Mouse (Mus musculus): ENCODE data around the gene Hip1r. TPM values are rescaled to one million over a fixed set of nuclear protein-coding genes. Genes with fewer than 3 reads are reported as not detected.
A peak's percentile ranks its signal among the peaks of the same experiment; 100 is the strongest.

The Hip1r gene
- polyA plus RNA-seq, 1 experiment = 18.3 TPM

DNA sequence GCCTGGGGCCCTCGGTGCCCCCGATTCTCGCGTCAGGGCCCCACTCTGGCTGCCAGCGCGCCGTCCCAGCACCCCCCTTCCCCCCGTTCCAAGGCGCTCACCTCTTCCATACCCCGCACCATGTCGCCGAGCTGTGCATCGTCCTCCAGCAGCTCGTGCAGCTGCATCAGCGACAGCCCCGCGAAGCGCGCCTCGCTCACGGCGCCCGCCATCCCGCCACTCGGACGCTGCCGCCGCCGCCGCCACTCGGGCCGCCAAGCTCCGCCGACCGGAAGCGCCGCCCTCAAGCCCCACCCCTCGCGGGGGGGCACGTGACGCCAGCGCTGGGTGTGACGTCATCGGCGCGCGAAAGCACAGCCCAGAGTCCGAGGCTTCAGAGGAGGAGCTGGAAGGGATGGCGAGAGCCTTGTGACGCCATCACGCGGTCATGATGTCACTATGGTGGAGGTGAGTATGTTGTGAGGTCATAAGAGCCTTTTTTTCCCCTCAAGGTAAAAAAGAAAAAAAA is 58.6 kb downstream of the Hip1r start, which contains the start of gene Vps37b:
TSS of gene Vps37b (minus strand) at position 270 of the 508 bp plus-strand sequence.
- peak; percentile 91 for DNase-seq
- peak within 1 kb of the TSS; percentile 90 for H3K4me3 ChIP-seq (ENCODE audit: insufficient read depth, low read depth, low read length)
- H3K27me3 ChIP-seq (replicated peaks; ENCODE audit: control insufficient read depth, insufficient read depth, low read length) = no peaks in the 10 kb centered on the region
- H3K4me1 ChIP-seq (ENCODE audit: control insufficient read depth, insufficient read depth, low read length) = peaks cover 14% of the 10 kb centered on the region; the same call in 1 of the 2 replicates
- H3K36me3 ChIP-seq (ENCODE audit: control insufficient read depth, insufficient read depth, low read length) = no peaks in the 10 kb centered on the region
- H3K27ac ChIP-seq (ENCODE audit: insufficient read depth, low read depth, low read length) = peak within 1 kb of the TSS; percentile 57
- WGBS = under 1% methylated on average over 52 of the region's 52 CpGs
- TF ChIP-seq POLR2A (IDR thresholded peaks at IDR 0.05; ENCODE audit: low read depth, low read length) (peak; percentile 70), CTCF (conservative IDR thresholded peaks at IDR 0.05; ENCODE audit: insufficient read depth, insufficient read length, low read depth, low read length) (no peak)

DNA sequence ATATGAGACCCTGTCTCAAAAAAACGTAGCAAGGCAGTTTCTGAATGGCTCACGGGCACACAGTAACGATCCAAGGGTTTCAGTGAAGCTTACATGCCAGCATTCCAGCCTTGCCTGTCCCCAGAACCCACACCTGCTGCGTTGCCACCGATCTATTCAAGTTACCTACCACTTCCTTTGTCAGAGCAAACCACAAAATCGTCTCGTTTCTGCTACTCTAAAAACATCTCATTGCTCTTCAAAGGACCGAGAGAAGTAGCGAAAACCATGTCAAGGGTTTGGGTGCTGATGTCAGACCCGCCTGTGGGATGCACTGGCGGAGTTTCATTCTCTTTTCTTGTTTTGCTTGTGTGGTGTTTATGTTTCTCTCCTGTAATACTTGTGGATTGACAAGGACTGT is 61.0 kb downstream of the Hip1r start:
- TF ChIP-seq POLR2A (IDR thresholded peaks at IDR 0.05; ENCODE audit: low read depth, low read length) (no peak), CTCF (conservative IDR thresholded peaks at IDR 0.05; ENCODE audit: insufficient read depth, insufficient read length, low read depth, low read length) (no peak)
- H3K4me1 ChIP-seq (ENCODE audit: control insufficient read depth, insufficient read depth, low read length) = peaks cover 3% of the 10 kb centered on the region; the same call in 1 of the 2 replicates

DNA sequence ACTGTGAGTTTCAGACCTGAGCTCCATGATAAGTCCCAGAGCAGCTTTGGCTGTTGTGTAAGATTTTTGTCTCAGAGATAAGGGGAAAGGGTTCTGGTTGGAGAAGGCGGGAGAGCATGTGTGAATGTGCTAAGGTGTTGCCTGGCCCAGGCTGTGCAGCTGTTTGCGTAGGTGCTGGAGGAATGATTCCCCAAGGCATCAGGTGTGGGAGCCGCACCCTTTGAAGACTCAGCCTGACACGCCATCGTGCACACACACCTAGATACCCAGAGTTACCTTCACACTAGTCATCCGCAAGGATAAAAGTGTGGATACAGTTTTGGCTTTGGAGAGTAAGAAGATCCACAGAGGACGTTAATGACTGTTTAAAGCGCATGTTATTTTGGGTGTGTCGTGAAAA is 62.0 kb downstream of the Hip1r start:
- Histone ChIP-seq H3K27me3 (replicated peaks; ENCODE audit: control insufficient read depth, insufficient read depth, low read length) (no peaks in the 10 kb centered on the region), H3K27ac (ENCODE audit: insufficient read depth, low read depth, low read length) (no peak overlapping the region), H3K36me3 (ENCODE audit: control insufficient read depth, insufficient read depth, low read length) (no peaks in the 10 kb centered on the region), H3K4me1 (ENCODE audit: control insufficient read depth, insufficient read depth, low read length) (peaks cover 3% of the 10 kb centered on the region; the same call in 1 of the 2 replicates), H3K4me3 (ENCODE audit: insufficient read depth, low read depth, low read length) (no peak overlapping the region)
- WGBS = 85% methylated on average over 9 of the region's 9 CpGs
- TF ChIP-seq POLR2A (IDR thresholded peaks at IDR 0.05; ENCODE audit: low read depth, low read length) = no peak
- no peak for TF ChIP-seq CTCF (conservative IDR thresholded peaks at IDR 0.05; ENCODE audit: insufficient read depth, insufficient read length, low read depth, low read length)
- DNase-seq = no peak

More for the DNA sequence above, 61.0 kb downstream of the Hip1r start:
- Histone ChIP-seq H3K4me3 (ENCODE audit: insufficient read depth, low read depth, low read length) (no peak overlapping the region), H3K27me3 (replicated peaks; ENCODE audit: control insufficient read depth, insufficient read depth, low read length) (no peaks in the 10 kb centered on the region), H3K27ac (ENCODE audit: insufficient read depth, low read depth, low read length) (no peak overlapping the region), H3K36me3 (ENCODE audit: control insufficient read depth, insufficient read depth, low read length) (no peaks in the 10 kb centered on the region)
- DNase-seq = no peak
- WGBS = 77% methylated on average over 11 of the region's 11 CpGs

DNA sequence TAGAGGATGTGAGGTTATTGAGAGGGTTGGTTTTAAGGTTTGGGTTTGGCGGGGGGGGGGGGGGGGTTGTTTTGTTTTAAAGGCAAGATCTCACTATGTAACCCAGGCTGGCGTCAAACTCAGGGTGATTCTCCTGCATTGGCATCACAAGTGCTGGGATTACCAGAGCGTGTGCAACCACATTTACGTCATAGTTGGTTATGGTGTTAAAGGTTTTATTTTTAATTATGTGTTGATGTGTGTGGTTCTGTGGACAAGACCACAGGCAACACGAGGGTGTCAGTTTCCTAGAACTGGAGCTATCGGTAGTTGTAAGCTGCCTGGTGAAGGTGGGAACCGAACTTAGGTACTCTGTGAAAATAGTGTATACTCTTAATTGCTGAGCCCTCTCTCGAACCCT is 62.4 kb downstream of the Hip1r start:
- Histone ChIP-seq H3K4me1 (ENCODE audit: control insufficient read depth, insufficient read depth, low read length) (peaks cover 3% of the 10 kb centered on the region; the same call in 1 of the 2 replicates), H3K27ac (ENCODE audit: insufficient read depth, low read depth, low read length) (no peak overlapping the region), H3K27me3 (replicated peaks; ENCODE audit: control insufficient read depth, insufficient read depth, low read length) (no peaks in the 10 kb centered on the region), H3K4me3 (ENCODE audit: insufficient read depth, low read depth, low read length) (no peak overlapping the region), H3K36me3 (ENCODE audit: control insufficient read depth, insufficient read depth, low read length) (no peaks in the 10 kb centered on the region)
- no peak for DNase-seq
- 79% methylated on average over 8 of the region's 8 CpGs for WGBS
- TF ChIP-seq POLR2A (IDR thresholded peaks at IDR 0.05; ENCODE audit: low read depth, low read length) (no peak), CTCF (conservative IDR thresholded peaks at IDR 0.05; ENCODE audit: insufficient read depth, insufficient read length, low read depth, low read length) (no peak)

DNA sequence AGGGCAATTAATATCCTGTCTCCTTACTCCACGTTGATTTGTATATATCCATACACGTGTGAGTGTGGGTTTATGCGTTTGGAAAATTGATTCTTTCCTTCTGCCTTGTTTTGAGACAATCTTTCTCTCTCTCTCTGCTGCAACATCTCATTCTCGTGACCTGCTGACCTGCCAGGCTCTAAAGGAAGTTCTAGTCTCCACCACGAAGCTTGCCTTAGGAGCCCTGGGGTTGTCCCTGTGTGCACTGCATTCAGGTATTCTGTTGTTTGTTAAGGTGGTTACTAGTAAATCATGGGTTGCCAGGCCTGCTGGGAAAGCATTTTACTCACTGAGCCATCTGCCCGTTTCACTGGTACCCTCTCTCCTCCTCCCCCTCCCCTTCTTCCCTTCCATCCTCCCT is 62.9 kb downstream of the Hip1r start:
- Histone ChIP-seq H3K4me1 (ENCODE audit: control insufficient read depth, insufficient read depth, low read length) (no peaks in the 10 kb centered on the region; the same call in 1 of the 2 replicates), H3K4me3 (ENCODE audit: insufficient read depth, low read depth, low read length) (no peak overlapping the region), H3K27ac (ENCODE audit: insufficient read depth, low read depth, low read length) (no peak overlapping the region), H3K27me3 (replicated peaks; ENCODE audit: control insufficient read depth, insufficient read depth, low read length) (no peaks in the 10 kb centered on the region), H3K36me3 (ENCODE audit: control insufficient read depth, insufficient read depth, low read length) (no peaks in the 10 kb centered on the region)
- TF ChIP-seq POLR2A (IDR thresholded peaks at IDR 0.05; ENCODE audit: low read depth, low read length) (no peak), CTCF (conservative IDR thresholded peaks at IDR 0.05; ENCODE audit: insufficient read depth, insufficient read length, low read depth, low read length) (no peak)
- no peak for DNase-seq
- 51% methylated on average over 6 of the region's 6 CpGs for WGBS

DNA sequence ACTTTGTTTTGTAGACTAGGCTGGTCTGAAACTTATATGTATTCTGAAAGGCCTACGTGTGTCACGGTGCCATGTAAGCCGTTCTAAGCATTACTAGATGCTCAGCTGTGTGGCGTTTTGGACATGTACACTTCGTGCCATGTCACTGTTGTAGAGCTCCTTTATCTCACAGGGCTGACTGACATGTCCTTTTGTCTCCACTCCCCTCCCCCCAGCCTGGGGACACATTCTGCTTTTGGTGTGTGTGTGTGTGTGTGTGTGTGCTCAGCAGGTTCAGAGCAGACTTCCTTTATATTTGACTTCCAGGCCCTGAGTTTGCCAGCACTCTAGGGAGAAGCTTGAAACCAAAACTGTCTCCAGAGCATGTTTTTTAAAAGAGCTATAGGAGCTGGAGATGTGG is 63.4 kb downstream of the Hip1r start:
- H3K36me3 ChIP-seq (ENCODE audit: control insufficient read depth, insufficient read depth, low read length) = no peaks in the 10 kb centered on the region
- 85% methylated on average over 5 of the region's 5 CpGs for WGBS
- no peaks in the 10 kb centered on the region for H3K27me3 ChIP-seq (replicated peaks; ENCODE audit: control insufficient read depth, insufficient read depth, low read length)
- H3K4me3 ChIP-seq (ENCODE audit: insufficient read depth, low read depth, low read length) = no peak overlapping the region
- TF ChIP-seq CTCF (conservative IDR thresholded peaks at IDR 0.05; ENCODE audit: insufficient read depth, insufficient read length, low read depth, low read length) (no peak), POLR2A (IDR thresholded peaks at IDR 0.05; ENCODE audit: low read depth, low read length) (no peak)
- no peak overlapping the region for H3K27ac ChIP-seq (ENCODE audit: insufficient read depth, low read depth, low read length)
- no peak for DNase-seq
- no peaks in the 10 kb centered on the region; the same call in 1 of the 2 replicates for H3K4me1 ChIP-seq (ENCODE audit: control insufficient read depth, insufficient read depth, low read length)

DNA sequence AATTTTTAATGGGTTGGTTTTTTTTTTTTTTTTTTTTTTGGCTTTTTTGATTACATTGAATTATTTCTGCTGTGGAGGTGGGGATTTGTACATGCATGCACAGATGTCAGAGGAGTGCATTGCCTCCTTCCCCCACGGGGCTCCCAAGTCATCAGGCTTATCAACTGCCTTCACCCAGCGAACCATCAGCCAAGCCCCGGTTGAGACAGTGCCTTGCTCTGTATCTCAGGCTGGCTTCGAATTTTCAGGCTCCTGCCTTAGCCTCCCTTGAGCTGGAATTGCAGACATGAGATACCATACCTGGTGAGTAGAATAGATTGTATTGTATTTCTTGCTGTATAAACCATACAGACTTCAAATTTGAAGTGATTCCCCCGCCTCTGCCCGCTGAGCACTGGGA is 66.2 kb downstream of the Hip1r start:
- H3K4me1 ChIP-seq (ENCODE audit: control insufficient read depth, insufficient read depth, low read length) = no peaks in the 10 kb centered on the region
- DNase-seq = no peak
- H3K36me3 ChIP-seq (ENCODE audit: control insufficient read depth, insufficient read depth, low read length) = no peaks in the 10 kb centered on the region
- no peaks in the 10 kb centered on the region for H3K27me3 ChIP-seq (replicated peaks; ENCODE audit: control insufficient read depth, insufficient read depth, low read length)
- TF ChIP-seq CTCF (conservative IDR thresholded peaks at IDR 0.05; ENCODE audit: insufficient read depth, insufficient read length, low read depth, low read length) (no peak), POLR2A (IDR thresholded peaks at IDR 0.05; ENCODE audit: low read depth, low read length) (no peak)
- H3K4me3 ChIP-seq (ENCODE audit: insufficient read depth, low read depth, low read length) = no peak overlapping the region
- no peak overlapping the region for H3K27ac ChIP-seq (ENCODE audit: insufficient read depth, low read depth, low read length)
- WGBS = 91% methylated on average over 6 of the region's 6 CpGs
